Mouse (Mus musculus): ENCODE measurements around the gene Tmem234.

Gene Tmem234

DNA sequence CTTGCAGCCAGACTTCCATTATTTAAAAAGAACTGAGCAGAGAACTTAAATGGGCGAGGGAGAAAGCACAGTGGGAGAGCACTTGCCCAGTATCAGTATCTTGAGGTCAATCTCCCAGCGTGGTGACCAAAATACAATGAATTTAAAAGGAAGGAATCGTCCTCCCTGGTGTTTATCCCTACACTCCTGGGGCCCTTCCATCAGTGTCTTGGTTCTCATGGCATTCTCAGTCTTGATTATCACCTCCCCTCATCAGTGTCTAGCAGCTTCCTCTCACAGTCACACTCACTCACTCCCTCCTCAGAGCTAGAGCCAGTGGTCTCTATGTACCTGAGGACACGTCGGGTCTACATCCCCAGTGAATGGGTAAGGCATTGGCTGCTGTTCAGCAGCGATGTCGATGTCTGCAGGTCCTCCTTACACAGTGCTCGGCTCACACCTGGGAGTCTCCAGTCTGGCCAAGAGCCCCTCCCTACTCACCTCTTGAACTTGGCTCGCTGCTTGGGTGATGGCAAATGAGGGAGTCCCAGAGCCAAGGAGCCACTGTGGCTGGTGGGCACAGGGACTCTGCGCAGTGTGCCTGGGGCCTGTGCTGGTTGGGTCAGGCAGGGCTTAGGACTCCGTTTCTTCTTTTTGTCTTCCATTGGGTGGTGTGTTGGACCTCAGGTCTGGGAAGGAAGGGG lies 21.8 kb downstream of the Tmem234 start:
- no peak for DNase-seq (ENCODE audit: low spot score)

GRCm38 (mm10) chr4:129622803-129623535 lies 22.5 kb downstream of the Tmem234 start:
- no peak for DNase-seq (ENCODE audit: low spot score)

GRCm38 (mm10) chr4:129623681-129624091 lies 23.2 kb downstream of the Tmem234 start, which contains the start of gene Ccdc28b:
Gene Ccdc28b, minus strand, starts transcription at chr4:129623947.
- no peak for DNase-seq (ENCODE audit: low spot score)

DNA sequence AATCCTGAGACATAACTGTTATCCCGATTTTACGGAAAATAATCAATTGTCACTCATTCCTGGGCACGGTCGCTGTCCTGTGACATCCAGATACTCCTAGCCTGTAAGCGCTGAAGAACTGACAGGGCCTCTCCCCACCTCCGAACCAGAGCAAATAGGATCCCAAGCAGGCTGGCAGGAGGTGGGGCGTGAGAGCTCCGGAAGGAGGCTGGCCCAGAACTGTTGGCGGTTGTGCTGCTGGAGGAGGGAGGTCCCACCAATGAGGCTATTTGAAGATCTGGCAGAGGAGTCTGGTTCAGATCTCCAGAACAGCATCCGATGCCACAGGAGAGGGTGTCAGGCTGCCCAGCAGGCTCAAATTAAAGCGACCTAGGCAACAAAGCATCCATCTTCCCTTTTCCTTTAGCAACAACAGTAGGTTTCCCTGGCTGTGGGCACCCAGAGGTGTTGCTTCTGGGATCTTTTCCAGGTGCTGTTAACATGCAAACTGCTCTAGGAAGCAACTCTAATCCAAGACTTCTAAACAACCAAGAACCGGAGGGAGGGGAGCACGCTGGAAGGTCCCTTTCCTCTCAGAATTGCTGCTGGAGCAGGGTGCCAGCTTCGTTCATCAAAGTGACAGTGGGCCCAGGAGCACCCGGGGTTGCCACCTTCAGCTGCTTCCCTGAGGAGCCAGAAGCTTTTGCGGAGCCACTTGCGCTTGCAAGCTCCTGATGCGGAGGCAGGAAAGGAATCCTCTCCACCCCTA lies 24.0 kb downstream of the Tmem234 start:
- no peak for DNase-seq (ENCODE audit: low spot score)

DNA sequence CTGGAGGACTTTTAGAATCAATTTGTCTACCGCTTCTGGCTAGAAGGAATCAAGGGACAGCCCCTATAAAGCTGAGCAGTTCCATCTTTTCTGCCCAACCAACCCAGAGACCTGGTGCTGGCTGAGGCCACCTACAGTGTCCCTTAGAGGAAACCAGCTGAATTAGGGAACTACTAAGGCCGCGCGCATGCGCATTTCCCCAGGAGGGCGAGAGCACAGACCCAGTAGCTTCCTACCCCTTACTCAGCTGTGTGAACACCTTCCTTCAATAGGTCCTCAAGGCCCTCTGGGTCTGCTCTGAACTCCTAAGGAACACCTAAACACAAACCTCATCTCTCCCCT lies 24.5 kb downstream of the Tmem234 start:
- no peak for DNase-seq (ENCODE audit: low spot score)

DNA sequence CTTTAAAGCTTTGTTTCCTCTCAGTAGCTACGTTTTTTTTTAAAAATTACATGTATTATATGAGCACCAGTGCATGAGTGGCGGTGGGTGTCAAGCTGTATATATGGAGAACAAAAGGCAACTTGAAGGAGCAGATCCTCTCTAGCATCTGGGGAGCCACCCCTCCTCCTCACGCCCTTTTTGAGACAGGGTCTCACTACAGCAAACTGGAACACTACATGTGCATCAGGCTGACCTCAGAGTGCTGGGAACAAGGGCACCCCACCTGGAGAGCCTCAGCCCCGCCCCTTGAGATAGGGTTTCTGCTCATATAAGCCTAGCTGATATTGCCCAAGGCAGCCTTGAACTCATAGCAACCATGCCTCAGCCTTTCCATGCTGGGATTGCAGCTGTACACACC lies 25.0 kb downstream of the Tmem234 start:
- no peak for DNase-seq (ENCODE audit: low spot score)

GRCm38 (mm10) chr4:129626035-129626434 lies 25.6 kb downstream of the Tmem234 start:
- no peak for DNase-seq (ENCODE audit: low spot score)

GRCm38 (mm10) chr4:129630944-129631343 lies 30.5 kb downstream of the Tmem234 start:
- DNase-seq (ENCODE audit: low spot score): no peak

DNA sequence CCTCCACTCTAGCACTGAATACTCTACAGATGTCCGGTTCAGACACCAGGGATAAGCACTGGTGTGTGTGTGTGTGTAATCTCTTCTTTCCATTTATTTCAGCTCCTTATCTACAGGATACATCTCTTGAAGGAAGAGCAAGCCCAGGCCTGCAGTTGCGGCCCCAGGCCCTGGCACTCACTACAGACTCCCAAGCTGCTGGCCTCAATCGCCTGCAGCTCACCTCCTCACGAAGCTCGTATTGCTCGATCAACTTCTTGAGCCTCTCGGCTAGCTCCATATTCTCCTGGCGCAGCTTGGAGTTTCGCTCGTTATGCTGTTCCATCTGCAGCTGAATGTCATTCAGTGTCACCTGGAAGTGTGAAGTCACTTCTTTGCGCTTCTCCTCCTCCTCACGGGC lies 31.4 kb downstream of the Tmem234 start:
- DNase-seq (ENCODE audit: low spot score): no peak

GRCm38 (mm10) chr4:129633852-129634251 lies 33.4 kb downstream of the Tmem234 start:
- no peak for DNase-seq (ENCODE audit: low spot score)

- no peak for DNase-seq (ENCODE audit: low spot score)
These were observed 38.8 kb downstream of the Tmem234 start for GRCm38 (mm10) chr4:129639221-129639620.

- DNase-seq (ENCODE audit: low spot score): no peak
These were observed 39.7 kb downstream of the Tmem234 start for GRCm38 (mm10) chr4:129640101-129640637.

DNA sequence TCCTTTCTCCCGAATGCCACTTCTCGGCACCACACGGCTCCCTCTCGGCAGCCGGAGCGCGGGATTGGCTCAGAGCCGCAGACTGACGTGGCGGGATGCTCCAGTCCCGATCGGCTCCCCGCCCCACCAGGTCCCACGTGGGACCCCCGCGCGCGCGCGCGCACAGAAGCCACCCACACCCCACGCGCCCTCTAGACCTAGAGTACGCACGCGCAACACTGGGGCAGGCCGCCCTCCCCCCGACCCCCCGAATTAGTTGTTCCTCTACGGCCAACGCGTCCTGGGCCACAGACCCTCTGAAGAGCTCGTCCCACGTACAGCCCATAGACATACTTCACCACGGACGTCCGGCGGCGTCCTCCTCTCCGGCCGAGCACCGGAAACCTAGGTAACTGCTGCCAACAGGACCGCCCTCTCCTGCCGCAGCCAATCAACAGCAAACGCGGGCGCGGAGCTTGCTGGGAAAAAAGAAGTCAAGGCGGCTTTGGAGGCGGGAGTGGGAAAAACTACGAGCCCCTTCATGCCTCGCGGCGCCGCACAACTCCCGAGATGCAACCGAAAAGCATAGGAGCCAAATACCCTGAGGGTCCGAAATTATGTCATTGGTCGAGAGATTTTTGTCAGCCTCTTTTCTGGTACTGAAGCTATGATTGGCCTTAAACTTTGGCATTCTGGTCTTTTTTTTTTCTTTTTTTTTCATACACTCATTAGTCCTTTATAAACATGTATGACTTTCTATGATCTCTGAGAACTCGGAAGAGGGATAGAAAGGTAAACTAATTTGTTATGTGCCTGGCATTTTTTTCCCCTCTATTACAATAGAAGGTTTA lies 40.4 kb downstream of the Tmem234 start, which contains the start of gene Txlna:
TSS of gene Txlna (minus strand) at position 428 of the 830 bp plus-strand sequence.
- peak; percentile 84 for DNase-seq (ENCODE audit: low spot score)

DNA sequence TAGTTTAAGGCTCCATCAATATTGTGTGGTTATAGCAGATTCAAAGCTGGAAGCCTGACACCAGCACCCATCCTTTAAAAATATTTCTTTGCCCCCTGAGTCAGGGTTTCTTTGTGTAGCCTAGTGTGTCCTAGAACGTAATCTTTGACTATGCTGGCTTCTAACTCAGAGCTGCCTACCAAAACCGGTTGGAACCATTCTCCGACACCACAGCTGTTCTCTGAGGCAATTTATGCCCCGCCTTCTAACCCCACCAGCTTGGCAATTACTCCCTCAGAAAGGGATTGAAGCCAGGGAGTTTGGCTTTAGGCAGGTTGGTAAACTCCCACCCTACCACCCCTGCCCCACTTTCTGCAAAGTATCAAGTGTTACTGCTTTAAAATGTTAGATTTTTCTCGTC lies 41.3 kb downstream of the Tmem234 start:
- no peak for DNase-seq (ENCODE audit: low spot score)

DNA sequence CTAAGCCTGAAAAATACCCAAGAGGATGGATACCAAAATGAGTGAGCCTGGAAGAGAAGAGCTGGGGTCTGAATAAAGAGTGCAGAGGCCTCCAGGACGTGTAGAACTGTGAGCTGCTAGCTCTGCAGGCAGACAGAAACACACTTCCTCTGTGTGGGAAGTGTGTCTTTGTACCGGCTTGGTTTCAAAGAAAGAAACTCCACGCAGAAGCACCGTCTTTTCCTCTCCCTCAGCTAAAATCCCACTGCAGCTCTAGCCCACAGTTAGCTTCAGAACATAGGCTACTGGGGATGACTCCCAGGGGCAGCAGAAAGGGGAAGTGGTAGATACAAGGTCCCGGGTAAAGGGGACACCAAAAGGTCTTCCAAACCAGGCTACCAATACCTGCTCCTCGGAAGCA lies 44.7 kb downstream of the Tmem234 start:
- DNase-seq (ENCODE audit: low spot score): no peak

DNA sequence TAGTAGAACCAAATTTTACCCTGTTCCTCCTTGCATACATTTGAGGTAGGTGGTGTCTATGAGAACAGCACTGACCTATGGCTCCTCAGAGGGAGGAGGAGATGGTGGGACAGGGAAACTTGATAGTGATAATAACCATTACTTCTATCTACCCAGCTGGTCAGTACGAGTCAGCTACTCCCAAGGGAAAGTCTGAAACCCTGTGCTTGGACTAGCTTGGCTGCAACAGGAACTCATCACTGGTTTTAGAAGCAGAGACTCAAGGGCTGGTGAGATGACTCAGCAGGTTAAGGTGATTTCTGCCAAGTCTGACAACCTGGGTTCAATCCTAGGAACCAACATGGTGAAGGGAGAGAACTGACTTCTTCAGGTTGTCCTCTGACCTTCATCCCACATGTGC lies 48.2 kb downstream of the Tmem234 start:
- DNase-seq (ENCODE audit: low spot score): no peak

- DNase-seq (ENCODE audit: low spot score): no peak
These were observed 49.9 kb downstream of the Tmem234 start for GRCm38 (mm10) chr4:129650359-129650758.

- DNase-seq (ENCODE audit: low spot score): no peak
These were observed 54.3 kb downstream of the Tmem234 start for GRCm38 (mm10) chr4:129654770-129655169.

GRCm38 (mm10) chr4:129661584-129661983 lies 61.1 kb downstream of the Tmem234 start:
- no peak for DNase-seq (ENCODE audit: low spot score)

DNA sequence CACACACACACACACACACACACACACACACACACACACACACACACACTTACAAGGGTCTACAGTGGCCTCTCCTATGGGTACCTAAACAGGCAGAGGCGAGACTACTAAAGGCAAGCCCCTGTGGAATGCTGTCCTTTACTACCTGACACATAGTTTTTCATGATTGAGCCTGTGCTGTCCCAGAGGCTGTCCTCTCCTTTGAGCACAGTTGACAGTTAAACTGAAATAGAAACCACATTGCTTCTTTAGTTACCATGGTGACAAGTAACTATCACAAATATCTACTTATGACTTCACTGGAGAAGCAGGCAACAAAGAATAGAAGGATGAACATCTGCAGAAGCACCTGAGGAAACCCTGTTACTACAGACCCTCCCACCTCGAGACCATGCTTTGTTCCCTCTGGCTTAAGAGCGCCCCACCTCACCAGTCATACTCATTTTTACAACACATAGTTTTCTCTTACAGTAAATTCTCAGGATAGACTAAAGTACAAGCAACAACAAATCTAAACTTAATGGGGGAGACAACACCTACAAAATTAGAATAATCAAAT lies 61.9 kb downstream of the Tmem234 start:
- DNase-seq (ENCODE audit: low spot score): no peak

GRCm38 (mm10) chr4:129671491-129672082 lies 71.1 kb downstream of the Tmem234 start:
- no peak for DNase-seq (ENCODE audit: low spot score)
